Mouse (Mus musculus) c-Kit-negative CD71-positive TER-119-positive erythroid progenitor cells, embryonic 14.5 days (primary cell): ENCODE measurements at regions not wholly inside any gene's neighbourhood (a gene's known extent, or its start where the extent isn't known, plus 50 kb on each side); places are given as distances from the start of the nearest gene placed in this dataset.

Source experiments
- DNase-seq: peaks from one replicate; pipeline ENCODE4 v3.0.0-alpha.2; 2013; ENCODE audit warnings: low read depth, low spot score

- DNase-seq = no peak
Measured at GRCm38 (mm10) chr5:85954526-85954925, 110.9 kb downstream of the Cenpc1 start.

- peak; percentile 5 for DNase-seq
Measured at GRCm38 (mm10) chr5:85936667-85937314, 128.6 kb downstream of the Cenpc1 start.

DNA sequence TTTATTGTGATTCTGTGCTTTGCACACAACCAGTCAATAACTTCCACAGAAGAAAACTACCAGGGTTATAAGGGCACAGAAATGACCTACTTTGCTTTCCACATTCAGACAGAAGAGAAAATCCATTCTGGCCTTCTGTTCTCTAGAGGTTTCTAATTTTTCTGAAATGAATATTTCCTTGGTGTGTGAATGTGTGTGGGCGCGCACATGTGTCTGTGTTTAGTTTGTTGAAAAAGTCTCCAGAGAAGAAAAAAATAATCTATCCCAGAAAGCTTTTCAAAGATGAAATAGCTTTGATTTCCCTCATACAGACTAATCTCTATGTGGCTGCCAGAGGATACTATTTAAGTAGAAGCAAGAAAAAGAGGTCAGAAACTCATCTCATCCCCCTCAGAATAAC, 147.1 kb downstream of the Cenpc1 start:
- DNase-seq = no peak

- DNase-seq = no peak
Measured at GRCm38 (mm10) chr5:85915000-85915399, 150.4 kb downstream of the Cenpc1 start.

- no peak for DNase-seq
Measured at GRCm38 (mm10) chr5:85896452-85896851, 168.9 kb downstream of the Cenpc1 start.

DNA sequence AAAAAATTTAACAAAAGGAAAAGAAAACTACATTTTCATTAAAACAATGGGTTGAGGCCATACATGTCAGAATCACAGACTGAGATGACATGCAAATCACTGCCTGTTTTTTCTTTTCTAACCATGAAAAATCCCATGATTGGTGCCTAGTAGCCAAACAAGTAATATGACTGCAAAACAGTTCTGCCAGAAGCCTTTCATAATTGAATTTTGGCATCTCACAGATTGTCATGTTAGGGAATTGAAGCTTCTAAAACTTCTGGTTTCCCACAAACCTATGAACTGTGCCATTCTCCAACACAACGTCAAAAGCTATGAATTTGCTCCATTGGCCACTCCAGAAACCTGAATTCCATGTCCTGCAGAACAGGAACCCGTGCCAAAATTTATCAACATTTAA, 169.6 kb downstream of the Cenpc1 start:
- DNase-seq = no peak

GRCm38 (mm10) chr5:85870311-85870710, 195.1 kb downstream of the Cenpc1 start:
- DNase-seq = no peak

DNA sequence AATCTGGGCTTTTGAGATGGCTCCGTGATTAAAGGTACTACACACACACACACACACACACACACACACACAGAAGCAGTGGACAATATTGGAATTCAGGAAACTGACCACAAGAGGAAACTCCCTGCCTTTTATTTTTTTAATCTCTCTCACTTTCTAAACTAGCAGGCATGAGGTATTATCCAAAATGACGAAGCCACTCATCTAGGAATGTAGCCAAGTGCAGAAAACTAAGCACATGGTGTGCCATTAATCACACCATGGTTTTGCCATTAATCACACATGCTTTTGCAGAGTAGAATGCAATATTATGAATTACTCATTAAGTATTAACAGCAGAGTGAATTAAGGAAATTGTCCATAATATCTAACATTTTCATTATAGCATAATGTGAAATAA, 232.8 kb downstream of the Cenpc1 start:
- no peak for DNase-seq

DNA sequence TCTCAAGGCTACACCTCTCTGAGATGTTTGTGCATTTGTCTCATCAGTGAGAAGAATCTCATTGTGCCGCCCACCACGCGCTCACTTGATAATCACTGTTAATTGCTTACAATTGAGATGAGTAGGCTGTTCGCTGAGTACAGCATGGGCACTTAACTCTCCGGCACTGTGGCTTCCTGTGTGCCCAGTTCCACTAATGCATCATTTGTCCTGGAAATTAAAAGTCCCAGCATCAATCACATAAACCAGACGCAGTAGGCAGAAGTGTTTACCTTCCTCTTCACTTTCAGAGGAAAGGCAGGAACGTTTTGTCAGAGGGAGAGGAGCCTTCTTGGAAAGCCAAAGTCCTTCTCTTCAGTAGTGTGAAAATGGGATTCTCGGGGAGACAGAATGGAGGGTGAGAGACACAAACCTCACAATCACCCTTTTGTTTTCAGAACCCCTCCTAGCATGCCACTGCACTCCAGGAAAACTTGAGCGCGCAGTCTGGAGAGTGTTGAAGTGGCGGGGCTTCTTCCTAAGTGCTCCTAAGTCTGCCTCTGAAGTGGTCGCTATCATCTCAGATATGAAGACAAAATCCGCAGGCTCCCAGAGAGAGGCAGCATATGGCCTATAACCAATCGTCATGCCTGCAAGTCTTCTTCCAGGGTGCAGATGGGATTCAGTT, 269.7 kb downstream of the Cenpc1 start:
- DNase-seq = no peak

GRCm38 (mm10) chr5:85793148-85793547, 272.2 kb downstream of the Cenpc1 start:
- no peak for DNase-seq

DNA sequence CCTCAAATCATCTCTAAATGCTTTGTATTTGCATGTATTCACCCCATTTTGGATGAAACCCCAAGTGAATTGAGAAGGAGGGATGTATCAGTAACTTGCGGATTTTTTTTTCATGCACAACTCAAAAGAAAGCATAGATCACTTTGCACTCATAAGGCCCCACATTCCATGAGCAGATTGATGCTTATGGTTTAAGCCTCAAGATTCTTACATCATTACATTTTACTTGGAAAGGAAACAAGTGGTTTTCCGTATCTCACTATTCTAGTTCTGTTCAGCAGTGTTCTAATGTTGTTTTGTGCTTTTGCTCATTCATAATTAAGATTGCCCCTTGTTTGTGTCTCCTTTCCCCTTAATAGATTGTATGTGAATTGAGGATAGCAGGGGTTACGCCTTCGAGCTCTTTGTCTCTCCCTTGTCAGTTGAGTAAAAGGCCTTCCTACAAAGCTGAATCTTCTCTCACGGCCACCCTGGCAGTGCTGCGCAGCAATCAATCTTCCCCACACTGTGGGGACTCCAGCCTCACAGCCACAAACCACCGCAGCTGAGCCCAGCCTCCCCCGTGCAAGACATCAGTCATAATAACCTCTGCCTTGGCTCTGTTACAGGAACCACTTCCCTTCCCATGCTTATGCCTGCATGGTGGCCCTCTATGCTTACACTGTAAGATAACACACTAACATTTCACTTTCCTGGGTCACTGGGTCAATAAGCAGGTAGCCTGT, 284.5 kb downstream of the Cenpc1 start:
- DNase-seq = no peak

DNA sequence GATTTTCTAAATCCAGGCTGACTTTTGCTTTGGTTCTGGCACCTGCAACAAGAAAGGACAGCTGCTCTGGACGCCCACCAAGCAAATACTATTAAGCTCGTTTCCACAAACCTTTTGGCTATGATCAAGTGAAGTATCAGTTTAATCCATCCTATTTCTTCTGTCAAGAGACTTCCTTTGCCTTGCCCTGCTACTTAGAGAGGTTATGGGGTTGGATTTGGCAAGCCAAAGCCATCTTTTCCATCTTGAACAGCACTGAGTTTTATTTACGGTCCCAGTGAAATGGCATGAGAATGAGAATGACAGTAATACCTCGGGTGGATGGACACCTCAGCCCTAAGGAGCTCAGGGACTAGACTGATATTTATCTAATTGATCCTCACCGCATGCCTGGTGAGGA, 285.4 kb downstream of the Cenpc1 start:
- no peak for DNase-seq

DNA sequence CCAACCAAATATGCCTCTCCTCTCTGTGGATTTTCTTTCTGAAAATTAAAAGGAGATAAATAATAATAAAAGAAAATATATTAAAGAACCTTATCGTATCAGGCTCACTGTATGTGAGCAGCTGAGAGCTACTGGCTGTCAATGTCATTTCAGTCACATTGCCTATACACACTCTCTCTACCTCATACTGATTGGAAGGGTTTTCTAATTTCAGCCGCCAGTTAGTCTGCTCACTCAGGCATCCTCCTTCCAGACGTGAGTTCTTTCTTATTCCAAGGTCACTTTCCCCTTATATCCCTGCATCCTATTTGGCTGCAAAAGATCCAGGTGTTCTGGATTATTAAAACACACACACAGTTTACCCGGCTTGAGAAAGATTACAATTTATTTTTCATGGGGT, 286.2 kb downstream of the Cenpc1 start:
- DNase-seq = no peak

- no peak for DNase-seq
Measured at GRCm38 (mm10) chr5:85772660-85773059, 292.7 kb downstream of the Cenpc1 start.

- DNase-seq = no peak
Measured at GRCm38 (mm10) chr5:85772086-85772485, 293.3 kb downstream of the Cenpc1 start.

DNA sequence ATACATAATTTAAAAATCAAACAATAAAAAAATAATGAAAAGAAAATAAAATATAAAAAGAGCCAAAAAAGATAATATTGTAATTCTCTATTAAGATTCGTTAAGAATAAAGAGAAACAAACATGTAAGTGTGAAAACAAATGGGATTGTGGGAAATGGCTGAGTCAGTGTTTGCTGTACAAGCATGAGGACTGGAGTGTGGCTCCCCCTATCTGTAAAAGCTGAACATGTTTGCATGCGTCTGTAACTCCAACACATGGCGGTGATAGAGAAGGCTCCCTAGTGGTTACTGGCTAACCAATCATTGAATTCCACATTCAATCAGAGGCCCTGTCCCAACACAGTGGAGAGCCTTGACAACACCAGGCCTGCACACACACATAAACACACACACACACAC, 298.2 kb downstream of the Cenpc1 start:
- DNase-seq = no peak

DNA sequence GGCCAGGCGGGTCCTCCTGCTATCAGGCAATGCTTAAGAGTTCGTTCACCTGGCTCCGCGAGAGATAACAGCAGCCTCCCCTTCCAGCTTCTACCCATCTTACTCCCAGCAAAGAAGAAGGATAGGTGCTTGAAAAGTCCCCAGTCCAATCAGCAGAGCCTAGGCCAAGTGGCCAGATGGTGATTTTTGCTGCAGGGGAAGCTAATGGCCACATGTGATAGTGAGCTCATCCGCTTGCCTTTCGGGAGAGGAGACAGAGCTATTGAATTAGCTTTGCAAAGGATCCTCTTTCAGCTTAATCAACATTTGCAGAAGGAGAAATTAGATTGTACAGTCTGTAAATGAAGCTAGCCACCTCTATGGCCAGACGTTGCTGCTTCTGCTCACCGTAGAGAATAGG, 308.7 kb downstream of the Cenpc1 start:
- DNase-seq = no peak

GRCm38 (mm10) chr5:85754227-85754626, 311.2 kb downstream of the Cenpc1 start:
- no peak for DNase-seq

DNA sequence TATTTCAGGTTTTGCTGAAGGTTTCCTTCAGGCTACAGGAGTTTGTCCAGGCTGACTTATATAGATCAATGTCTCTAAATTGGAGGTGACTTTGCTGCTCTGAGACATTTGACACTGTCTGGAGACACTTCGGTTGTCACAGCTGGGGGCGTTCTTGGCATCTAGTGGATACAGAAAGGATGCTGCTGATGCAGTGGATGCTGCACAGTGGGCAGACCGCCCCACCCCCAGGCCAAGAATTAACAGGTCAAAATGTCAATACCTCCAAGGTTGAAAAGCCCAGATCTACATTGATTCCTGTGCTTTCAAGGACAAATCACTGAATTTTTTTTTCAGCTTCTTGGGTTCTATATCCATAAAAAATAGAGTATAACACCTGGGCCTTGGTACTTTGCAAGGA, 312.3 kb downstream of the Cenpc1 start:
- DNase-seq = no peak

GRCm38 (mm10) chr5:85751649-85752048, 313.7 kb downstream of the Cenpc1 start:
- no peak for DNase-seq

DNA sequence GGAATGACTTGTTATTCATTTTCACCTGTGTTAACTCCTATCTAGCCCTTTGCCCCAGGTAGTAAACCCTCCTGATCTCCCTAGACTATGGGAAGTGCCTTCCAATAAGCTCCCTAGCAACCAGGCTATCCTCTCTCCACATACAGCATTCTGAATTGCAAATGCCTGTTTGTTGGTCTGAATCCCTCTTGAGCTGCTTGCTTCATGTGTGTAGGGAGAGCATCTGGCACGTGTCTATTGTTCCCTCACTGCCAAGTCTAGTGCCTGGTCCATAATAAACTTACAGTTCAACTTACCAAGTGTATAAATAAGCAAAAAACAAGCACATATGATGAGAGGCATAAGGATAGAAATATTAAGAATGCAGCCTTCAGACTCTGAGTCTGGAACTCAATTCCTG, 314.5 kb downstream of the Cenpc1 start:
- no peak for DNase-seq

GRCm38 (mm10) chr5:85729613-85730012, 335.8 kb downstream of the Cenpc1 start:
- DNase-seq = no peak

DNA sequence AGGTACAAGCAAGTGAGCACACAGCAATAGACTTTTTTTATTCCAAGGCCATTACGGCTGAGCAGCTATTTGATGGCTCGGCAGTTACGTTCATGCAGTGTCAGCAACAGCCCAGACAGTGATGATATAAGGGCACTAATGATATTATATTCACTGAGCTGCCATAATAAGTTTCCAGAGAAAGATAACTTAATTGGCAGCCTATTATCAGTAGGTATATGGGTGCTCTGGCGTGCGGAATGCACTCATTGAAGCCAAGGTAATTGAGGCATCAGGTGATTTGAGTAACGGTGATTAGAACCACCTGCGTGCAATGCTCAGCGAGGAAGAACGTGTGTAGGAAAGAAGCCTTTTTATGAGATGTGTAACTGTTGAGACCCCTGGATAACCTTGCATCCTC, 358.0 kb downstream of the Cenpc1 start:
- no peak for DNase-seq
